Mouse (Mus musculus): ENCODE data around the gene Macc1. TPM values are rescaled to one million over a fixed set of nuclear protein-coding genes. Genes with fewer than 3 reads are reported as not detected.

Gene Macc1
- polyA plus RNA-seq, 1 experiment from 2014 or later = 0.05 TPM

DNA sequence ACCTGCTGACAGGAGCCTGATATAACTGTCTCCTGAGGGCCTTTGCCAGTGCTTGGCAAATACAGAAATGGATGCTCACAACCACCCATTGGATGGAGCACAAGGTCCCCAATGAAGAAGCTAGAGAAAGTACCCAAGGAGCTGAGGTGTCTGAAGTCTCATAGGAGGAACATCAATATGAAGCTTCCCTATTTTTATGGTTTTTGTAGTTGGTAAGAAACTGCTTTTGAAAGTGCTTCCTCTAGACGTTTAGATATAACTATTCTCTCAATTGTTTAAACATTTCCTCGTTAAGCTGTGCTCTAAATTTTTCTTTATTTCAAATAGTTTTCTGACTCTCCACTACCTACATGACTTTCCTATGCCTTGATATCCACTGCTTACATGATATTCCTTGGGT is 169.2 kb downstream of the Macc1 start:
- DNase-seq (ENCODE audit: low spot score, missing footprints) = no peak
- no peaks in the 10 kb centered on the region for H3K4me1 ChIP-seq (ENCODE audit: control insufficient read depth, insufficient read depth, low read length)

DNA sequence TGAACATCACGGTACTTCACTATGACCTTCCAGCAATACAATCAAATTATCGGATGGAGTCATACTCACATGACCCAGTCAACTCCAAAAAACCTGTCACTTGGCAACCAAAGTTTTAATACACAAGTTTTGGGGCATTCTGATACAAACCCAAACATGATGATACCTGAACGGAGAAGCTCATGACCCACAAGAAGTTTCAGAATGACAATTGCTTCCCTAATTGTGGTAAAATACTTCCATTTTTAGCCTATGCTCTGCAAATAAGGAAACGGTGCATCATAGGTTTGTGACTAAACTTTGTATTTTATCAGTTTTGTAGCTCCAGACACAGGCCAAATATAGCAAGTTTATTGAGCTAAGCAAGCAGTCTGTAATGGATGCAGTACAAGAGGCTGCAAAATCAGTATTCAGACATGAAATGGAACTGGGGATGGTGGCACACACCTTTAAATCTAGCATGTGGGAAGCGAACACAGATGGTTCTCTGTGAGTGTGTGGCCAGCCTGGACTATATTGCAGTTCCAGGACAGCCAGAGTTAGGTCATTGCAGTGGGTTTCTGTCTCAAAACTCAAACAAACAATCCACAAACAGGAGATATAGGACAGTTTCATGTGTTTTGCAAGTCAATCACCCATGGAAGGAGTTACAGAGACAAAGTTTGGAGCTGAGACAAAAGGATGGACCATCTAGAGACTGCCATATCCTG is 170.0 kb downstream of the Macc1 start:
- ATAC-seq (ENCODE audit: low FRiP score) = no peak

More for the DNA sequence above, 169.2 kb downstream of the Macc1 start:
- ATAC-seq (ENCODE audit: low FRiP score) = no peak
- Histone ChIP-seq H3K27ac (ENCODE audit: low read depth, low read length) (no peak overlapping the region), H3K9me3 (ENCODE audit: control insufficient read depth, low read length) (no peaks in the 10 kb centered on the region), H3K9ac (ENCODE audit: low read length) (no peak overlapping the region), H3K4me3 (ENCODE audit: low read depth, low read length) (no peak overlapping the region), H3K27me3 (ENCODE audit: control insufficient read depth, insufficient read depth, low read length) (no peaks in the 10 kb centered on the region), H3K4me2 (no peak overlapping the region), H3K36me3 (ENCODE audit: control insufficient read depth, insufficient read depth, low read length) (no peaks in the 10 kb centered on the region)
- 78% methylated on average over 2 of the region's 2 CpGs for WGBS

DNA sequence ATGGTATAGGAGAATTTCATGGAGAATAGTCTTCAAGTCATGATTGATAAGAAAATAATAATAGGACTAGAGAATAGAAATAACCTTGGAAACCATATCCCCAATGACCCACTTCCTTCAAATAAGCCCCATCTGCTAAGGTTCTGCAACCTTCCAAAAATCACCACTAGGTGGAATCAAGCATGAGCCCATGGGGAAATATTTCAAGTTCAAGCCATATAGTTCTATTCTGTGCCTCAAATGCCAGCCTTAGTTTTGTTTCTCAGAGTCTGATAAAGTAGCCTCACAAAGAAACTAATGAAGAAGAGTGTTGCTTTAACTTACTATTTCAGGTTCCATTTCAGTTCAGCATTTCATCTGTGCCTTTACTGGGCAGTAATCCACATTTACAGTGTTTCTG is 197.1 kb downstream of the Macc1 start:
- Histone ChIP-seq H3K27me3 (ENCODE audit: control insufficient read depth, insufficient read depth, low read length) (no peaks in the 10 kb centered on the region), H3K9me3 (ENCODE audit: control insufficient read depth, low read length) (no peaks in the 10 kb centered on the region), H3K9ac (ENCODE audit: low read length) (no peak overlapping the region), H3K4me2 (no peak overlapping the region), H3K4me3 (ENCODE audit: low read depth, low read length) (no peak overlapping the region), H3K27ac (ENCODE audit: low read depth, low read length) (no peak overlapping the region), H3K36me3 (ENCODE audit: control insufficient read depth, insufficient read depth, low read length) (no peaks in the 10 kb centered on the region), H3K4me1 (ENCODE audit: control insufficient read depth, insufficient read depth, low read length) (no peaks in the 10 kb centered on the region)
- ATAC-seq (ENCODE audit: low FRiP score) (no peak), DNase-seq (ENCODE audit: low spot score, missing footprints) (peak; percentile 59)

More for the DNA sequence above, 170.0 kb downstream of the Macc1 start:
- no peak for DNase-seq (ENCODE audit: low spot score, missing footprints)
- Histone ChIP-seq H3K36me3 (ENCODE audit: control insufficient read depth, insufficient read depth, low read length) (no peaks in the 10 kb centered on the region), H3K4me2 (no peak overlapping the region), H3K4me3 (ENCODE audit: low read depth, low read length) (no peak overlapping the region), H3K4me1 (ENCODE audit: control insufficient read depth, insufficient read depth, low read length) (no peaks in the 10 kb centered on the region), H3K9ac (ENCODE audit: low read length) (no peak overlapping the region), H3K9me3 (ENCODE audit: control insufficient read depth, low read length) (no peaks in the 10 kb centered on the region), H3K27ac (ENCODE audit: low read depth, low read length) (no peak overlapping the region), H3K27me3 (ENCODE audit: control insufficient read depth, insufficient read depth, low read length) (no peaks in the 10 kb centered on the region)
- WGBS = 91% methylated on average over 5 of the region's 5 CpGs

Other genes starting within 250 kb of the Macc1 start
- 47.5 and 52.7 TPM in 2 replicates for gene Itgb8, start 75.5 kb upstream of the Macc1 start, polyA plus RNA-seq (2014; fragmentation: Nextera tagmentation; extraction: Ambion mirVana)

All from midbrain, embryonic 11.5 days (tissue).